Mouse (Mus musculus) olfactory bulb, adult 2 months (tissue): ENCODE measurements around the gene Brpf1. TPM values are rescaled to one million over a fixed set of nuclear protein-coding genes. Genes with fewer than 3 reads are reported as not detected.

Experiments
- H3K27ac ChIP-seq: fragments of 200-500 bp; 2 replicates; pipeline ENCODE4 v1.5.1; 2012; ENCODE audit warnings: low read depth, low read length; ENCODE audit not compliant: insufficient read depth
- H3K4me1 ChIP-seq: fragments of 200-500 bp; 2 replicates; pipeline ENCODE4 v1.6.1; 2012; ENCODE audit warnings: low read length; ENCODE audit not compliant: control insufficient read depth, insufficient read depth
- H3K4me3 ChIP-seq: fragments of 200-500 bp; 2 replicates; pipeline ENCODE4 v1.5.1; 2012; ENCODE audit warnings: mild to moderate bottlenecking, low read depth, low read length, moderate library complexity; ENCODE audit not compliant: insufficient read depth
- CTCF ChIP-seq: fragments of 200-500 bp; IDR thresholded peaks from 2 replicates; pipeline ENCODE4 v1.5.1; 2012; ENCODE audit warnings: low read depth, mild to moderate bottlenecking, low read length, moderate library complexity; ENCODE audit not compliant: insufficient read depth
- POLR2A ChIP-seq: fragments of 200-500 bp; IDR thresholded peaks from 2 replicates; pipeline ENCODE4 v1.6.1; 2012; ENCODE audit warnings: mild to moderate bottlenecking, low read depth, low read length, moderate library complexity; ENCODE audit not compliant: insufficient read depth
- WGBS: fragments of 180-500 bp; shearing (Covaris S2); methylation state at CpG from one replicate; pipeline ENCODE4 v1.1.7; 2018; 5-methylcytosine and 5-hydroxymethylcytosine counted together
- polyA plus RNA-seq: library from polyadenylated mRNA; stranded (reverse); fragments of >200 nt; gene quantifications from 2 replicates; pipeline ENCODE4 v1.2.4, GENCODE M21; 2012; ENCODE audit warnings: low replicate concordance; ENCODE audit not compliant: missing spikeins, insufficient read depth, insufficient read length

The Brpf1 gene
- polyA plus RNA-seq, 1 experiment = not detected

DNA sequence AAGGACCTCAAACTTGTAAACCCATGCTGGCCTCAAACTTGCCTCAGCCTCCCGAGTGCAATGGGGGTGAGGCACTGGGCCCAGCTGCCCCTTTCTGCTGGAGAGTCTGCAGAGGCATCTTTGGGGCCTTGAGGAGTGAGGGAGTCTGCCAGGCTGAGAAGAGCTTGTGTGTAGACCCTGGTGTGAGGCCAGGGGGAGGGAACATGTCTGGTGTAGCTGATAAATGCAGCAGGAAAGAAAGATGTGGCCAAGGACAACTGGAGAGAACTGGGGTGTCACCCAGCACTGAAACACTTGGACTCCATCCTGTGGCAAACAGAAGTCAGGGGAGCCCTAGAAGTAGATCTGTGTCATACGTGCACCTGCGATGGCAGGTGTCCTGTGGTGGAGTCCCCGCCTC, 66.6 kb downstream of the Brpf1 start:
- H3K27ac ChIP-seq = no peak overlapping the region
- 0 out of 2 replicates have a peak, but pooled peaks cover 2% of the 10 kb centered on the region for H3K4me1 ChIP-seq
- 93% methylated on average over 4 of the region's 4 CpGs for WGBS
- H3K4me3 ChIP-seq = no peak overlapping the region
- TF ChIP-seq CTCF (no peak), POLR2A (no peak)

Other genes with a start within 250 kb of the Brpf1 start
- 290 and 314 TPM in 2 replicates for gene Setd5, start 229.8 kb upstream of the Brpf1 start, polyA plus RNA-seq
- gene Lhfpl4, start 111.8 kb upstream of the Brpf1 start, polyA plus RNA-seq = not detected in 2 replicates
- not detected in 2 replicates for gene Mtmr14, start 69.3 kb upstream of the Brpf1 start, polyA plus RNA-seq
- not detected in 2 replicates for gene Cpne9, start 24.8 kb upstream of the Brpf1 start, polyA plus RNA-seq
- gene Ogg1, start 19.8 kb downstream of the Brpf1 start, polyA plus RNA-seq = not detected in 2 replicates
- not detected in 2 replicates for gene Camk1, start 36.8 kb downstream of the Brpf1 start, polyA plus RNA-seq
- not detected in 2 replicates for gene Tada3, start 70.7 kb downstream of the Brpf1 start, polyA plus RNA-seq
- gene Arpc4, start 71.0 kb downstream of the Brpf1 start, polyA plus RNA-seq = not detected in 2 replicates
- gene Ttll3, start 82.1 kb downstream of the Brpf1 start, polyA plus RNA-seq = not detected in 2 replicates
- not detected in 2 replicates for gene Rpusd3, start 112.2 kb downstream of the Brpf1 start, polyA plus RNA-seq
- gene Cidec, start 128.6 kb downstream of the Brpf1 start, polyA plus RNA-seq = not detected in 2 replicates
- not detected in 2 replicates for gene Jagn1, start 135.4 kb downstream of the Brpf1 start, polyA plus RNA-seq
- gene Il17re, start 151.3 kb downstream of the Brpf1 start, polyA plus RNA-seq = not detected in 2 replicates
- not detected in 2 replicates for gene Il17rc, start 164.3 kb downstream of the Brpf1 start, polyA plus RNA-seq
- gene Creld1, start 176.2 kb downstream of the Brpf1 start, polyA plus RNA-seq = not detected in 2 replicates
- not detected in 2 replicates for gene Prrt3, start 194.8 kb downstream of the Brpf1 start, polyA plus RNA-seq
- not detected in 2 replicates for gene Emc3, start 224.5 kb downstream of the Brpf1 start, polyA plus RNA-seq
- not detected in 2 replicates for gene Fancd2, start 224.5 kb downstream of the Brpf1 start, polyA plus RNA-seq